Mouse (Mus musculus) regulatory T cell (primary cell): ENCODE results near the gene Amotl1.

Experiments used
- in situ Hi-C: fragments of 300-600 bp; cut with MboI, MseI; formaldehyde crosslinking; loops from one replicate; pipeline ENCODE4 v1.15.1; 2025; ENCODE audit warnings: high pct_unique_total_duplicates

Gene Amotl1

DNA sequence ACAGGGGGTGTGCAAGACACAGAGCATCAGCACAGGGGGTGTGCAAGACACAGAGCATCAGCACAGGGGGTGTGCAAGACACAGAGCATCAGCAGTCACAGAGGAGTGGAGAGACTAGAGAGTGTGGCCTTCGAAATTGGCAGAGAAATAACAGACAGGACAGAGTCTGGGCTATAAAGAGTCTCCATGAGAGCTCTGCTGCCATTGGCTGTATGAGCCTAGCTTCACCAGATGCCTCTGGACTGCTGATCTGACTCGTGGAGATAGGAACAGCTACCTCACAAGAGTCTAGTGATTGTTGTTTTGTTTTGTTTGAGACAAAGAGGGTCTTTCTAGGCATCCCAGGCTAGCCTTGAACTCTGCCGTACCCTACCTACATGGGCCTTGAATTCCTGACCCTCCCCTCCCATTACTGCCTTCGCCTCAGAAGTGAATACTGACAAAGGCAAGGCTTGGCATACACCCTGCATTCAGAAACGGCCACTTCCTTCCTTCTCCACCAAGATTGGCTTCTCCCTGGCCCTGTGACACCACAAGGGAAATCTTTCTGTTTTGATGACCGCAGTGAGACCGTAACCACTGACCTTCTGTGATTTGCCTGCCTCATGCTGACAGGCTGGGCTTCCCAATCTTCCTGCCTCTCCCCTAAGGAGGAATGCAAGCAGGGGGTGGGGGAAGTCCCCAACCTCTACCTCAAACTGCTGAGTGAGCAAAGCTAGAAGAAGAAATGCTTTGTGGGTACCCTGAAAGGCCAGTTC lies 3.4 kb downstream of the Amotl1 start:
- in situ Hi-C loops, result no loop called here

DNA sequence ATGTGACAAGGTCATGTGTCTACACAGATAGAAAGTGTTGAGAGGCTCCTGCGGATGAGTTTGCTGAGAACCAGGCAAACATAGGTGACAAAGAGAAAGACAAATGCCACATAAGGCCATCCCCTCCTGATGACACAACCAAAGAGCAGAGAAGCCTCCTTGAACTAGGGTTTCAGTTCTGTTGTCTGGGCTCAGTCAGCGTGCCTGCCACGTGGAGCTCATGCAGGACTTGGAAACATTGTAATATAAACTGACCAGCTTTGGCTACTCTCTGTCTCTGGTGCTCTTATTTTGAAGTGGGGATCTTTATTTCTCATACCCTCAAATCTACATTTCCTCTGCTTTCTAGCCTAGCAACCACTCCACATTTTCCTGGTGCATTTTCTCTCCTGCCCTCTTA lies 8.6 kb downstream of the Amotl1 start:
- in situ Hi-C loops, result no loop called here

DNA sequence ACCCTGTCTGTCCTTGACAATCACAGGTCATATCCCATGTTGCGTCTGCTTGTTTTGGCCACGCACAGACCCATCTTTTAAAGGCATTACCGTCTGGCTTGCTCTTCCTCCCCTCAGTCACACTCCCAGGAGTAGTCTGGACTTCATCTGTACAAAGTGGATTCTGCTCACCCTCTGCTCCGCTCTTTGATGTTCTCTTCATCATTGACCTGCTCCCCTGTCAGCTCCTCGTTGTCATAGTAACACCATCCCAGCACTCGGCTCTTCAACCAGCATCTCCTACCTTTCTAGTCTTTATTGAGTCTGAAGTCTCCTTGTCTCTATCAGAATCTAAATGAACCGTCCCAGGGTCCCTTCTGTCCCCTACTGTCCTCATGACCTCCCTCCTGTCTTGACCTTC lies 9.3 kb downstream of the Amotl1 start:
- in situ Hi-C loops, result no loop called here

DNA sequence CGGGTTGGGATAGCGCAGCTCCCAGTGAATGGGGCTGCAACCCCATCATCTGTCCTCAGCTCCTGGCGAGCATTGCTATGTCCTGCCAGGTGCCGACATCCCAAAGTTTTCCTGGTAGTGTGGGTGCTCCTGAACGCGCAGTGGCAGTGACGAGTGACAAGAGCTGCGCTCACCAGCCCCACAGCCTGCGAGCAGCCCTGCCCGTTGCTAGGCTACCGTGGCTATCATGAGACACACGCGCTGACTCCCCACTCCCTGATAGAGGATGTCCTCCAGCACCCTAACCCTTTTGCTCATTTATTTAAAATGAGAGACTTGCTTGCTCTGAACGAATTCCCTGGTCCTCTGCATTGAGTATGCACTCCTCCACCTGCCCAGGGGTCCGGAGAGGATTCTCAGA lies 10.7 kb downstream of the Amotl1 start:
- in situ Hi-C loops, result no loop called here

DNA sequence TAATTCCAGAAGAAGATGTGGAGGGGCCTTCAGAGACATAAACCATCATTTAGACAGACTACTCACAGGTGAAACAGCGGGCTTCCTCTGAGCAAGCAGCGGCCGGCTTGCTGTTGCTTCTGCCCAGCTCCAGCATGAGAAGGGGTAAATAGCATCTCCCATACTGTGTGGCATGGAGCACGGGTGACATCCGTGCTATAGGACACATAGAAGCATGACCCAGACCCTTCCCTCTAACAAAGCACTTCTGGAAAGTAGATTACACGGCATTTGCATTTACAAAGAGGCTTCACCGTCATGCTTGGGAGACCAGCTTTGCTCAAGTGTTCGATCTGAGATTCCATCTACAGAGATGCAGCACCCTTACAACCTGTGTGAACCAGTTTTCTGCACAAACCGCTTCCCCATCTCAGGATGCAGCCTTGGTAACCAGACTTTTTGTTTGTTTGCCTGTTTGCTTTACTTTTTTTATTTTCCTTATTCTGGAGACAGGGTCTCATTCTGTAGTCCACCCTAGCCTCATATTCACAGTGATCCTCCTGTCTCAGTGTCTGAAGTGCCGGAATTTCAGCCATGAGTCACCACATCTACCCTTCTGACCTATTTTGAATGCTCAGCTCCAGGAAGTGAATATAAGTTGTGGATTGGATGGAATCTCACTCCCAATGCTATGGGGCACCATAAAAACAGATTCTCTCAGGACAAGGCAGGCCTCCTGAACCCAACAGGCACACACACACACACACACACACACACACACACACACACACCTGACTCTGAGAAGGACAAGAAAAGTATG lies 12.3 kb downstream of the Amotl1 start:
- in situ Hi-C loops, result no loop called here

DNA sequence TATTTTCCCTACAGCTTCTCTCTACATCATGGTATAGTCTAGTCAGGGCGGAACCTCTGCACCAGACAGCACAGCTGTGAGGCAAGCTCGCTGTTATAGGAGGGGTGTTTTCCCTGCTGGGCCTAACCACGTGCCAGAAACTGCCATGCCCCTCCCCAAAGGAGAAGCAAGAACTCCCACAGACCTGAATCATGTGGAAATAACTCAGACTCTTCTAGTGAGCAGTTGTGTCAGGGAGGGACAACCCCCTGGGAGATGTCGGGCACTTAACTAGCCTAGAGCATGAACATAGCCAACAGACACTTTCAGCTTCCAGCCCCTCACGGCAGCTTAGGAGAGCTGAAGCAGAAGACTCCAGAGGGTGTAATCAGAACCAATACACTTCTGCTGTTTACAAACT lies 13.1 kb downstream of the Amotl1 start:
- in situ Hi-C loops, result no loop called here

DNA sequence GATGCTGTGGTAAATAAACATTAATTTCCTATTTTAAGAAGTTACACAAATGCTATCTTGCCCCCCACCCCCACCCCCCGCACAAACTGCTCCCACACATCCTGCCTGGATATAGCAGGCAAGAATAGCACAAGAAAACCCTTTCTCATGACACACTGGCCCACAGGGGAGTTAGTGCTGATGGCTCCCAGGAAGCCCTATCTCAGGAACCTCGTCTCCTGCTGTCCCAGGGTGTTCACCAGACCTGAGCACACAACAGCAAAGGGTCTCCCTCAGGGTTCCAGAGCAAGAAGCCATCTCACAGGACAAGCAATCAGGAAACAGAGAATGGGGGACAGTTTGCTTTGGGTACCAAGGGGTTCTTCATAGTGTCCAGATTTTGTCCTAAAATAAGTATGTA lies 17.3 kb downstream of the Amotl1 start:
- in situ Hi-C loops, result loop anchor here (5.0 kb wide), 1 partner anchor 85 kb away; no protein-coding TSS in a partner anchor

DNA sequence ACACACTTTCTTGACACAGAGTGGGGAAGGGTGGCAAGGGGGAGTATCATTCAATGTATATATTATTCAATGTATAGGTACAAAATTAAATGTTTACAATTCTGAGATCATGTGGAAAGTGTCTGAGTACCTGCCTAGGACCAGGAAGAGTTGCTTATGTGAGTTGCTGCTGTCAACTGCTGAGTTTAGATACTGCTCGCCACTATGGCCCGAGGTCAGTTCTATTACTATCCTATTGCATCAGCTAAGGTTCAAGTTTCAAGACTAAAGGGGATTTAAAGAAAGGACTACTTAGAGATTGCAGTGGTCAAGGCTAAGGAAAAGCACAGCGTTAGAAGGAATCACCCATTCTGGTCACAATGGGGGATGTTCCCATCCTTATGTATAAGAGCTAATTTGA lies 18.9 kb downstream of the Amotl1 start:
- in situ Hi-C loops, result loop anchor here (5.0 kb wide), 1 partner anchor 84 kb away; no protein-coding TSS in a partner anchor

DNA sequence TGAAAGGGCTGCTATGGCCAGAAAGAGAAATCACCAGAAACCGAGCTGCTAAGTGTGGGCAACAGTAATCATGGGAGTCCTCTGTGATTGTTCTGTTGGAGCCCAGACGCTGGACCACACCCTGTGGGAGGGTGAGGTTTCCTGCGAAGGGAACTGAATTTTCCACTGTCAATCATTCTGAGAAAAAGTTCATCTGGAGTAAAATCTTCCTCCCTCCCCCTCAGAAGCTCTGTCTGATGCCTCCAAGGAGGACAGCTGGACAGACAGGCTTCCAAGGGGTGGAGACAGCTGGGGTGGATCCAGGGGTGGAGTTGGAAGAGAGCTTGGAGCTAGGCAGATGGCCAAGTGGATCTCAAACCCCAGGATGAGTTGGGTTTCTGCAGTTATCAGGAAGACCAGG lies 19.8 kb downstream of the Amotl1 start:
- in situ Hi-C loops, result loop anchor here (5.0 kb wide), 1 partner anchor 83 kb away; no protein-coding TSS in a partner anchor

DNA sequence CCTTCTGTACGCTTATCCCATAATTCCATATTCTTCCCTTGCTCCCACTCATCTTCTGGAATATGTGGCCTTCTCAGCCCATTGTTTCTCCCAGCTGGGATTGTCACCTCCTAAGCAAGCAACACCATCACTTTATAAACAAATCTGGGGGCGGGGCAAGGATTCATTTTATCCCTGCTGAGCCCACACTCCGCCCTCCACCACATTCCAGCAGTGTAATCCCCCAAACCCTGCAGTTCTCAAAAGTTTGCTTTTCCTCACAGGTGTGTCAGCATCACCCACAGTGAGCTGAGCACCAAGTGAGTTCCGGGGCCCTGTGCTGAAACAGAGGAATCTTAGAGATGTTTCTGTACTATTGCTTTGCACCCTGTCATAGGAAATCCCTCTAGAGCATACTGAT lies 20.9 kb downstream of the Amotl1 start:
- in situ Hi-C loops, result no loop called here

DNA sequence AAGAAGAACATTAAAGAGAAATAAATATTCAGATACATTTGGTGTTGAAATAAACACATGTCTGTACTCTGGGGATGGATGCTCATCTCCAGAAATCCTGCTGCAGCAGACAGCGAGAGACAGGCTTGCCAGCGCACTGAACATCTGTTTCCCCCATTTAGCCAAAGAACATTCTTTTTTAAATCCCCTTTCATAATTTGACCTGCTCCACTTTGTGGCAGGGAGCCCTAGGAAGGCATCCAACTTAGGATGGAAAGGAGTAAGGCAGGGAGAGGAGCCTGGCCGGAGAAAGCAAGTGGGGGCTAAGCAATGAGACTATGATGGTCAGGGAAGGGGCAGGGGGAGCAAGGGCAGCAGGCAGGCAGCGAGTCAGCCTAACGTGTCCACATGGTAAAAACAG lies 21.6 kb downstream of the Amotl1 start:
- in situ Hi-C loops, result no loop called here

DNA sequence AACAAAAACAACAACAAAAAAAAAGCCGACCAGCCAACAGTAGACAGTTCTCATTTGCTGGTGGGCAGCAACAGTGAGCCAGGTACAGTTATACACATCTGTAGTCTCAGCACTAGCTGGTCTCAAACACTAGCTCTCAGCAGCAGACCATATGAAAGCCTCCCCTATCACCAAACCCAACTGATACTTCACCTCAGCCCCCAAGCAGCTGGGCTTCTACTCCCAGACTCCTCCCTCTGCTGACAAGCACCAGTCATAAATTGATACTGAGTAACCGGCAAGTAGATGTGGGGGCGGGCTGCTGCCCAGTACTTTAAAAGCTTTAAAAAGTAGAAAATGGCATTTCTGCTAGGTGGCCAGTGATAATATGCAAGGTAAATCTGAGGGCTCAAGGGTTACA lies 22.0 kb downstream of the Amotl1 start:
- in situ Hi-C loops, result no loop called here

DNA sequence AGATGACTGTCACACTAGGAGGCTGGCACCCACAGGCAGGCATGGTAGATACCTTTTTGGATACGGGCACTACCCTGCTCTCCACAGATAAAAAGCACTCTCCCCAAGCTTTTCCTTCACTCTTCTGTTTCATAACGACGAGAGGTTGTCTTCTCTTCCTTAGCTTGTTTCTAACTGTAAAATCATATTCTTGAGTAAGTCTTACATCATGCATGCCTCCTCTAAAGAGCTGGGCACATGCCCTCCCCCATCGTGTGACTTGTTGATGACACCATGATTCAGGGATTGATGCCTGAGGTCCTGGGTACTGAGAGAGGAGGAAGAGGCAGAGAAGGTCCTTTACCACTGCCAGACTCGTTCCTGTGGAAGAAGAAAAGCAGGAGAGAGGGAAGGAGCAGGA lies 24.7 kb downstream of the Amotl1 start:
- in situ Hi-C loops, result no loop called here

DNA sequence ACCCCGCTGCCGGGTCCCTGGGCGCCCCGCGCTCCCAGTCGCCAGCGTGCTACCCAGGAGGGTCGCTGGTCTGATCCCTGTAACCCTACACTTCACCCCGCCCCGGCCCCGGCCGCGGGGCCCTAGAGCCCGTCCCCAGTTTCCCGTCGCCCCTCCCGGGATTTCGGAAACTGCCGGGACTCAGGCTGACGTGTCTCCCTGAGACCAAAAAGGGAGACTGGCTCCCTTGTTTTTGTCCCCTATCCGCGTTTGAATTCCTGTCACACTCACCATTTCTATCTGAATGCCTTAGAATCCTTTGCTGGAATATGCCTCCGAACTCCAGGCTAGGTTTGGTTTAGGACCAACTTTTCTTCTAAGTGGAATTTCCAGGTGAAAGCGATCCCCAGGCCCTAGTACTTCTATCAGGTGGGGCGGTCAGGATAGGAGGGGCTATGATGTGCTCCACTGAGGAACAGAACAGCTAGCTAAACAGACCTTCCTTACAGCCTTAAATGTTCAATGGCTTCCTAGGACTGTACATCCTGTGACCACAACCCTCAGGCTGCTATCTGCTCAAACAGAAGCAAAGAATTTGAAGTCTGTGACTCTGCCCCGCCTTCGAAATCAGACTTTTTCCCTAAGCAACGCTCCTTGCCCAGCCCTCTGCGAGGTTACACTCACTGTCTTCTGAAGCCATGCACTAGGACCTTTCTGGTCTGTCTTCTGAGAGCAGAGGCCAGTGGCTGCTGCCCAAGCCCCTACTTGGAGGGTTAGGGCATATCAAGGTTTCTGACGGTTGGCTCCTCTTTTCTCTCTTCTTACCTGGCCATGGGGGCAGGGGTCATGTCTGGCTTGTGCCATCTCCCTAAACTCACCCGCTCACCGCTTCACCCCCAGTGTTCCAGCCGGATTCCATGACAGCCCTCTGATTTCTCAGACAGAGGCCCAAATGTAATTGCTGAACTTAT lies 29.6 kb downstream of the Amotl1 start:
- in situ Hi-C loops, result no loop called here

DNA sequence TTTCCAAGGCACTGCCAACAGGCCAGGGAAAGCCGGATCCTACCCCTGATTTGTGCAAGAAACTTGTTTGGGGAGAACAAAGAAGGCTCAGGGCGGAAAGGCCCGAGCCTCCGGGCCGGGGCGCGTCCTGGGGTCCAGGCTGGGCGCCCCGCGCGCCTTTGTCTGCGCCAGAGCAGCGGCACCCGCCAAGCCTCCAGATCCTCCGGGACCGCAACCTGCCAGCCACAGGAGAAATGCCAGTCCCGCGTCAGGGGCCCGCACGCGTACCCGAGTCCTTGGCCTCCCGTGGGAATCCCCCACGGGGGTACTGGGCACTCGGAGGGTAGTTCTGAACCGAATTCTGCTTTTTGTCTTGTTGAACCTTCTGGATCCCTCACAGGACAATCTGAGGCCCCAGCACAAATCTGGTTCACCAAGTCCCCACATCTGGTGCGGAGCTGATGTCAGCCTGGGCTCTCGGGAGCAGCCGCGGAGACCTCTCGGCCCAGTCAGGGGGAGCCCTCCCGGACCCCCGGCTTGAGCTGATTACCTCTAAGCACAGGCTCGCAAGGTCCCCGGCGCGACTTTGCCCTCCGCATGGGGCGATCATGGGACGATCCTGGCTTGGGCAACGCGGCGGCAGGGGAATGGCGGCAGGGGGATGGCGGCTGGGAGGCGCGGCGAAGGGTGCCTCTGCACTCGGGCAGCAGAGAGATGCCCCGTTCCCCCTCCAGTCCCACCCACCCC lies 30.5 kb downstream of the Amotl1 start:
- in situ Hi-C loops, result no loop called here

DNA sequence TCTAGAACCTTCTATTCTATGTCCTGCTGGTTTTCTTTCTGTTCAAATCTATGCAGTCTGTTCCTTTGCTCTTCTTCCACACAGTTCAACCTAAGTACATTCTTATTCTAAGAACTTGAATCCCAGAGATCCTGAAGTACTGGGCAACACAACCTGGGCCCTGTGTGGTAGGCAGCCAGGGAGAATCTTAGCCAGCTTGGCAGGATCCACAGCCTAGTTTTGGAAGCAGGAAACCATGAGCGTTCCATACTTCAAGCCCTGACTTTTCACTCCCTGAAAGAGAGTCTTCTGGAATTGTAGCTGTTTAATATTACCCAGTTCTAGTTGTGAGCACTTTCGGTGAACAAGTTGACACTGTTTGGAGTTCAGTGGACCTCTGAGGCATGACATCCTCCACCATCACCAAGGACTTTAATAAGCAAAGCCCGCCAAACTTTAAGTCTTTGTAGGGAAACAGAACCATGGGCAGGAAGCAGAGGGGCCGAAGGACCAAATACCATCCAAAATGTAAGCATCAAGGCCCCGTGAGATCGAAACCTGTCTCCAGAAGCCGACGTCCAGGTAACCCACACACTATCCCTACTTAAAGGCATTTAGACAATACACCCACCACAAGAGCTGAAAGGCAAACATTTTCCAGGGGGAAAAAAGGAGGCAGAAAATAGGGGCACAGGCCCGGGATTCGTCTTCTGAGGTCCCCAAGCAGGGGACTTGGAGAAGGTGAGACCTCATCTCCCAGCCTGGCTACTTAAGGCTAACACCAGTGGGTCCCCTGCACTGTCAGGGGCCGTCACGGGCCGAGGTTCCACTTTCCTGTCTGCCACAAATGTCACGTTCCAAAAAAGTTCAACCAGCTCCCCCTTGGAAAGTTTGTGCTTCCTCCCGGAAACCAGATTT lies 31.3 kb downstream of the Amotl1 start:
- in situ Hi-C loops, result no loop called here

DNA sequence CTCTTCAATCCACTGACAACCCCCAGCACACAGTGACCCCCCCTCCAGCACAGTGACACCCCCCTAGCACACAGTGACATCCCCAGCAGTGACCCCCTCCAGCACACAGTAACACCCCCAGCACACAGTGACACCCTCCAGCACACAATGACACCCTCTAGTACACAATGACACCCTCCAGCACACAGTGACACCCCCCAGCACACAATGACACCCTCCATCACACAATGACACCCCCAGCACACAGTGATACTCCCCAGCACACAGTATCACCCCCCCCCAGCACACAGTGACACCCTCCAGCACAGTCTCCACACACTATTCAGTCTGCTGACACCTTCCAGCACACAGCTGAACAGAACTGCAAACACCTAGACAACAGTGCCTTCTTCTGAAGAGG lies 32.3 kb downstream of the Amotl1 start:
- in situ Hi-C loops, result no loop called here

DNA sequence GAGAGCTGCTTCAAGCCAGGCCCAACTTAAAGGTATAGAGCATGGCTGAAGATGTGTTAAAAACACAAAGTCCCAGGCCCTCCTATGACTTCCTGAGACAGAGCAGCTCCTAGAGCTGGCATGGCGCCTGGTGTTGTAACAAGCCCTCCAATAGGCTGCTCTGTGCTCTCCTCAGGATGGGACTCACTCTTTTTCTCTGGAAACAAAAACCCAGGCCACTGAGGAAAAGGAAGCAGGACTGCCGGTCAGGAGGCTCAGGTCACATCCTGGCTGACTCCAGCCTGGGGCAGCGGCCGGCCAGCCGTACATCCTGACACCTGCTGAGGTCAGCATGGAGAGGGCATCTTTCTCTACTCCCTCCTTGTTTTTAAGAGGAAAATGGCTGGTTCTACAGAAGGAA lies 36.3 kb downstream of the Amotl1 start:
- in situ Hi-C loops, result no loop called here

DNA sequence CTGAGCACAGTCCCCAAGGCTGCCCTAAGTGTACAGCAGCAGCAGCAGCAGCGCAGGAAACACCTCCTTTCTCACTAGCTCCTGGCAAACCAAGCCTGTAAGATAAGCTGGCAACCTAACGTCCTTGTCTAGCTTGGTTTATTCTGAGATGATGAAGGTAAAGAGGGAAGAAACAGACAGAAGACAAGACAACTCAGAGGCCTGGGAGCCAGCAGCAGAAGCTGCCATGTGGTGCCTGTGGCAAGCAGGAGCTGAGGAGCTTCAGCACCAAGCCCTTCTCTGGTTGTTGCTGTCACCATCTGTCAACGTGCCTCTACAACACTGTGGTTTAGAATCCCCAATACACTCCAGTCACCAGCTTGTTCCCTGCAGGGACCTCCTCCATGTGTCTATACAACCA lies 37.4 kb downstream of the Amotl1 start:
- in situ Hi-C loops, result no loop called here

DNA sequence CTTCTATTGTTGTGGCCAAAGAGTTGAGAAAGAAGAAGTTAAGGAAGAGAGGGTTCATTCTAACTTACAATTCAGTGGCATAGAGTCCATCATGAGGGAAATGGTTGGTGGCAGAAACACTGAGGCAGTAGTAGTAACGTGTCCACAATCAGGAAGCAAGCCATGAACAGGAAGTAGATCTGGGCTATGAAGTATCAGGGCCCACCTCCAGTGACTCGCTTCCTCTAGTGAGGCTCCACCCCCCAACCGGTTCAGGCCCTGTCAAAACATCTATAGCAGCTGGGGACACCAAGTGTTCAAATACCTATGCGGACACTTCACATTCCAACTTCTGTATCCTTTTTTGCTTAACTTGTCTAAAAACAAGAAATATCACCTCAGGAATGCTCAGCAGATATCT lies 38.9 kb downstream of the Amotl1 start:
- in situ Hi-C loops, result no loop called here
